Mouse (Mus musculus) liver, embryonic 14.5 days (tissue): ENCODE results near the gene Arrdc2. TPM values are rescaled to one million over a fixed set of nuclear protein-coding genes. Genes with fewer than 3 reads are reported as not detected.
A peak's percentile ranks its signal among the peaks of the same experiment; 100 is the strongest.

Experiments used
- ATAC-seq: fragments of 200-750 bp; cut with Nextera tagmentation; 2 replicates; pipeline ENCODE4 v1.8.0; 2017; ENCODE audit warnings: moderate number of reproducible peaks, mild to moderate bottlenecking, moderate library complexity; ENCODE audit not compliant: insufficient read depth
- DNase-seq, 3 experiments: peaks; one replicate each; pipeline ENCODE4 v3.0.0-alpha.2; 2012 to 2013; ENCODE audit warnings: low read depth in 3 of 3, low spot score in 3 of 3
- H3K27ac ChIP-seq: fragments of 300-500 bp; sonication (generic); 2 replicates; pipeline ENCODE4 v1.5.1; 2014; ENCODE audit warnings: moderate library complexity, mild to moderate bottlenecking, control low read depth, inconsistent platforms
- H3K27me3 ChIP-seq: fragments of 300-500 bp; sonication (generic); 2 replicates; pipeline ENCODE4 v1.6.1; 2014; ENCODE audit warnings: mild to moderate bottlenecking, low read length, moderate library complexity; ENCODE audit not compliant: control insufficient read depth, insufficient read depth
- H3K36me3 ChIP-seq: fragments of 300-500 bp; sonication (generic); replicated peaks from 2 replicates; pipeline ENCODE4 v1.6.1; 2014; ENCODE audit warnings: low read depth; ENCODE audit not compliant: control insufficient read depth, insufficient read depth
- H3K4me1 ChIP-seq, 2 experiments: fragments of 200-500 bp in 1 of 2; fragments of 300-500 bp in 1 of 2; sonication (generic) in 1 of 2; replicated peaks; 2 replicates each; pipeline ENCODE4 v1.6.1; 2012 to 2014; ENCODE audit warnings: antibody characterized with exemption in 1 of 2, inconsistent platforms in 1 of 2, low read length in 1 of 2; ENCODE audit not compliant: control insufficient read depth in 2 of 2, insufficient read depth in 2 of 2
- H3K4me2 ChIP-seq: fragments of 300-500 bp; sonication (generic); 2 replicates; pipeline ENCODE4 v1.6.1; 2014; ENCODE audit warnings: low read depth, mild to moderate bottlenecking, control low read depth, moderate library complexity
- H3K4me3 ChIP-seq, 2 experiments: fragments of 200-500 bp in 1 of 2; fragments of 300-500 bp in 1 of 2; sonication (generic) in 1 of 2; 2 replicates each; pipeline ENCODE4 v1.5.1; 2012 to 2014; ENCODE audit warnings: low read depth in 2 of 2, low read length in 2 of 2, mild to moderate bottlenecking in 2 of 2, control low read depth in 1 of 2, inconsistent platforms in 1 of 2, moderate library complexity in 1 of 2; ENCODE audit not compliant: insufficient read depth in 1 of 2
- H3K9ac ChIP-seq: fragments of 300-500 bp; sonication (generic); replicated peaks from 2 replicates; pipeline ENCODE4 v1.6.1; 2014; ENCODE audit warnings: mild to moderate bottlenecking, control low read depth, moderate library complexity
- H3K9me3 ChIP-seq: fragments of 300-500 bp; sonication (generic); 2 replicates; pipeline ENCODE4 v1.6.1; 2016; ENCODE audit warnings: low read length, mixed read lengths; ENCODE audit not compliant: control insufficient read depth
- CTCF ChIP-seq: IDR thresholded peaks from 2 replicates; pipeline ENCODE4 v1.5.1; 2016; ENCODE audit warnings: antibody characterized with exemption, low read depth, control low read depth
- EP300 ChIP-seq: IDR thresholded peaks from 2 replicates; pipeline ENCODE4 v1.6.1; 2016; ENCODE audit warnings: antibody characterized with exemption, low read depth
- WGBS: fragments of 180-500 bp; shearing (Covaris S2); extraction: QIAGEN DNeasy Blood & Tissue Kit; methylation state at CpG from one replicate; pipeline ENCODE4 v1.1.7; 2014; ENCODE audit not compliant: insufficient replicate concordance; 5-methylcytosine and 5-hydroxymethylcytosine counted together
- polyA plus RNA-seq, 2 experiments: library from polyadenylated mRNA; depleted of rRNA in 1 of 2; stranded (reverse) in 1 of 2; unstranded in 1 of 2; fragments of >200 nt; fragmentation: Nextera tagmentation in 1 of 2; extraction: Ambion mirVana in 1 of 2; gene quantifications; 2 replicates each; pipeline versions ENCODE4 v1.2.1 to v1.2.3; 2012 to 2014

Arrdc2 gene
- polyA plus RNA-seq, 2 experiments = 9.5 to 33.9 TPM

DNA sequence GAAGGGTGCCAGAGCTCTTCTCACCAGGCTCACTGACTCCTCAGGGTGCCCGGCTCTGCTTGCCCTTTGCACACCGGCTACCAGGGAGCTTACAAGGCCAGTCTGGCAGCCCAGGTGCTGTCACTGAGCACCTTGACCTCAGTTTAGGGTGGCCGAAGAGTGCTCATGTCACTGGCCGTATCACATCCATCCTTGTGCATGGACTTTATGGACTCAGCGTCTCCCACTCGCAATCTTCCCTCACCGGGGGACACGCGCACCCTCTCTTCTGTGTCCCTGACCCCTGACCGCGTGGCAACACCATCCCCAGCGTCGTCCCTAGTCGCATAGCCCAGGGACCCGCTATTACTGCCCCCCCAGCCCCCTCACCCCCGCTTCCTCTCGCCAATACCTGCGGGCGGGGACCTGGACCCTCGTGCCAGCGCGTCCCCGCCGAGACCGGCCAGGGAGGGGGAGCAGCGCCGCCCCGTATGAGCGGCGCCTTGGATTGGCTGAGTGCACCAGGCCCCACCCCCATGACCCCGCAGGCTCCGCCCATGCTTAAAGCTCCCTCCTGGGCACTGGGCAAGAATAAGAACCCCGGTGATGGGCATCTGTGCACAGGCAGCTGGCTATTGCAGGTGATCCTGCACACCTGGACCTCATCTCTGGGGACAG is 17.1 kb upstream of the Arrdc2 start:
- Histone ChIP-seq H3K9me3 (no peaks in the 10 kb centered on the region), H3K27ac (no peak overlapping the region), H3K36me3 (no peaks in the 10 kb centered on the region), H3K27me3 (peaks cover 5% of the 10 kb centered on the region), H3K9ac (peak overlapping the region; percentile 51), H3K4me3 (peak overlapping the region; percentile 22 to 49; a peak in 3 of 4 replicates), H3K4me2 (peak overlapping the region; percentile 75), H3K4me1 (peaks cover 3 to 4% of the 10 kb centered on the region in 2 experiments)
- ATAC-seq (peak; percentile 69), DNase-seq (no peak)
- WGBS = 8% methylated on average over 33 of the region's 33 CpGs
- TF ChIP-seq EP300 = no peak
- 0 out of 2 replicates have a peak, but pooled peaks have one; percentile 7 for TF ChIP-seq CTCF

DNA sequence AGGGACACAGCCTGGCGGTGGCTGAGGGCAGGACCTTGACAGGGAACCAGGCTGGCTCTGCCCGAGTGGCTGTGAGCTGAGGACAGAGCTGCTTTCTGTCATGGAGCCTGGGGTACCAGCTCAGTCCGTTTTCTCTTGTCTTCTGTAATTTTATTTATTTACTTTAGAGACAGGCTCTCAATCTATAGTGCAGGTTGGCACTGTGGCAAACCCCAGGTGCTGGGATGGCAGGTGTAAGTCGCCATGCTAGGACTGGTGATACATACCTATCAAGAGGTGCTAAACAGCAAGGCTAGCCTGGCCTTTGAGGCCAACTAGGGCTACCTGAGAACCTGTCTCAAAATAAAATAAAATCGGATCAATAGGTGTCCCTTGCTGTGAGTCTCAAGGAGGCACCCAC is 16.5 kb upstream of the Arrdc2 start:
- Histone ChIP-seq H3K36me3 (no peaks in the 10 kb centered on the region), H3K27me3 (no peaks in the 10 kb centered on the region; the same call in none of the 2 replicates), H3K4me3 (no peak overlapping the region), H3K9ac (no peak overlapping the region), H3K4me1 (peaks cover 6 to 8% of the 10 kb centered on the region in 2 experiments), H3K9me3 (no peaks in the 10 kb centered on the region), H3K4me2 (no peak overlapping the region), H3K27ac (no peak overlapping the region)
- no peak for ATAC-seq
- WGBS = 58% methylated on average over 5 of the region's 5 CpGs
- TF ChIP-seq CTCF = no peak
- TF ChIP-seq EP300 = no peak
- DNase-seq = no peak

GRCm38 (mm10) chr8:70853863-70854262 is 14.3 kb upstream of the Arrdc2 start:
- no peaks in the 10 kb centered on the region for H3K36me3 ChIP-seq
- no peaks in the 10 kb centered on the region for H3K9me3 ChIP-seq
- TF ChIP-seq CTCF = no peak
- no peak for TF ChIP-seq EP300
- no peak overlapping the region for H3K4me3 ChIP-seq
- no peak for DNase-seq
- H3K4me2 ChIP-seq = no peak overlapping the region
- peaks cover 6 to 8% of the 10 kb centered on the region in 2 experiments for H3K4me1 ChIP-seq
- no peaks in the 10 kb centered on the region; the same call in 1 of the 2 replicates for H3K27me3 ChIP-seq
- ATAC-seq = no peak
- no peak overlapping the region for H3K27ac ChIP-seq
- H3K9ac ChIP-seq = no peak overlapping the region
- WGBS = 34% methylated on average over 2 of the region's 2 CpGs

GRCm38 (mm10) chr8:70852595-70853231 is 13.2 kb upstream of the Arrdc2 start:
- Histone ChIP-seq H3K27ac (no peak overlapping the region), H3K4me1 (peaks cover 6 to 8% of the 10 kb centered on the region in 2 experiments), H3K36me3 (no peaks in the 10 kb centered on the region), H3K9me3 (no peaks in the 10 kb centered on the region), H3K4me2 (no peak overlapping the region), H3K4me3 (no peak overlapping the region), H3K27me3 (no peaks in the 10 kb centered on the region; the same call in 1 of the 2 replicates), H3K9ac (no peak overlapping the region)
- DNase-seq (no peak), ATAC-seq (no peak)
- no peak for TF ChIP-seq CTCF
- no peak for TF ChIP-seq EP300
- 85% methylated on average over 41 of the region's 41 CpGs for WGBS

DNA sequence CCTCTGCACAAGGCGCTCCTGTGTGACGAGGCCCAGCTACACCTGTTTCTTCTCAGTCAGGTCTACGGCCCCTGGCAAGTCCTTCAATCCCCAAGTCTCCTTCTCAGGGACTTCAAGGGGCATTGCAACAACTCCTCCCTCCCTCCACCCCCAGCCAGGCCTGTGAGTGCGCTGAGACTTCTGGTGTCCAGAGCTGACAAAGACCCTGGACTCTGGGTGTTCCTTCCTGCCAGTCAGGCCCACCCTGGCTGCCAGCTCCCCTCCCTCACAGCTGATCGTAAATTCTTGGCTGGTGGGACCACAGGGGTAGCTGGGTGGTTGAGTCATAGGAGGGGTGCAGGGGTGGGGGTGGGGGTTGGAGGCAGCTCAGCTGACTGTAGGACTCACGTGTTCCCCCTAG is 12.3 kb upstream of the Arrdc2 start:
- no peaks in the 10 kb centered on the region for H3K36me3 ChIP-seq
- ATAC-seq (no peak), DNase-seq (no peak)
- H3K27ac ChIP-seq = no peak overlapping the region
- no peaks in the 10 kb centered on the region; the same call in 1 of the 2 replicates for H3K27me3 ChIP-seq
- TF ChIP-seq EP300 (no peak), CTCF (no peak)
- no peak overlapping the region for H3K4me2 ChIP-seq
- H3K9me3 ChIP-seq = no peaks in the 10 kb centered on the region
- WGBS = 48% methylated on average over 6 of the region's 6 CpGs
- peak overlapping the region; percentile 31; the same call in 1 of the 2 replicates for H3K9ac ChIP-seq
- H3K4me3 ChIP-seq = no peak overlapping the region
- peaks cover 6 to 8% of the 10 kb centered on the region in 2 experiments for H3K4me1 ChIP-seq
